Mouse (Mus musculus): ENCODE data around the gene Glra4. TPM values are rescaled to one million over a fixed set of nuclear protein-coding genes. Genes with fewer than 3 reads are reported as not detected.

Gene Glra4
- total and polyA plus RNA-seq, 3 experiments = 0.13 TPM; not detected in 2

DNA sequence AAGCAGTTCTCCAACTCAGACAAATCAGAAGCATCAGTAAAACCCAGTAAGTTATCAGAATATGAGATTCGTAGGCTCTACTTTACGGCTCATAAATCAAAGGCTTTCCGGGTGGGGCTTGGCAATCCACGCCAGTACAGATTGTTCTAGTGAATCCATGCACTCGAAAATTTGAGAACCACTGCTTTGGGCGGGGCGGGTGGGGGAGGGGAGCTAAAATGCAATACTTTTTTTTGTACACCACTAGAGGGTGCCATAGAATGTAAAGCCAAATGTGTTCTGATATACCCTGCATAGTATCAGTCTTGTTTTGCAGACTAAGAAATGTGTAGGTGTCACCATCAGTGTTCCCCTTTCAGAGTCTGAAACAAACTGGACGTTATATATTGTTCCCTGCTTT is 35.3 kb downstream of the Glra4 start:
- Histone ChIP-seq H3K9ac (ENCODE audit: control insufficient read depth, low read depth, low read length, poor library complexity, severe bottlenecking) (no peak overlapping the region), H3K36me3 (ENCODE audit: control insufficient read depth in 1 of 2, insufficient read depth in 2 of 2, low read length in 2 of 2) (peaks cover 0 to 6% of the 10 kb centered on the region in 2 experiments; a peak in 2 of 4 replicates), H3K27ac (ENCODE audit: control insufficient read depth, low read depth, low read length) (no peak overlapping the region), H3K4me1 (ENCODE audit: control insufficient read depth in 1 of 2, insufficient read depth in 2 of 2, low read length in 2 of 2) (peaks cover 0 to under 1% of the 10 kb centered on the region in 2 experiments; a peak in 1 of 4 replicates), H3K4me3 (ENCODE audit: control insufficient read depth in 1 of 2, insufficient read depth in 1 of 2, low read depth in 2 of 2, low read length in 2 of 2) (no peak overlapping the region), H3K27me3 (ENCODE audit: control insufficient read depth in 1 of 2, insufficient read depth in 2 of 2, low read length in 2 of 2) (no peaks in the 10 kb centered on the region), H3K9me3 (replicated peaks; ENCODE audit: insufficient read depth, low read length) (no peaks in the 10 kb centered on the region), H3K79me2 (ENCODE audit: control insufficient read depth, insufficient read depth, low read length, poor library complexity) (peaks cover 17% of the 10 kb centered on the region)
- peak; percentile 55 for DNase-seq (ENCODE audit: low read depth, low spot score)
- peak; percentile 34; the same call in 1 of the 2 replicates for TF ChIP-seq MXI1 (IDR thresholded peaks at IDR 0.05; ENCODE audit: low read depth, low read length)
- no peak for TF ChIP-seq TAL1 (IDR thresholded peaks at IDR 0.05; ENCODE audit: low read length)
- peak; percentile 26 for TF ChIP-seq RAD21 (IDR thresholded peaks at IDR 0.05; ENCODE audit: low read depth, low read length)
- TF ChIP-seq TCF12 (IDR thresholded peaks at IDR 0.05; ENCODE audit: low read depth, low read length) = no peak
- TF ChIP-seq SMC3 (IDR thresholded peaks at IDR 0.05; ENCODE audit: low read depth, low read length) = peak; percentile 34; the same call in 1 of the 2 replicates
- peak; percentile 37 for TF ChIP-seq BHLHE40 (IDR thresholded peaks at IDR 0.05; ENCODE audit: borderline replicate concordance, low read depth, low read length)
- TF ChIP-seq RCOR1 (IDR thresholded peaks at IDR 0.05; ENCODE audit: low read depth, low read length) = peak; percentile 76
- TF ChIP-seq ZNF384 (IDR thresholded peaks at IDR 0.05; ENCODE audit: low read depth, low read length) = peak; percentile 10; the same call in 1 of the 2 replicates
- TF ChIP-seq CTCF (IDR thresholded peaks at IDR 0.05 in 2 of 3, conservative IDR thresholded peaks at IDR 0.05 in 1 of 3; ENCODE audit: control insufficient read depth in 1 of 3, insufficient read depth in 1 of 3, low read depth in 2 of 3, low read length in 3 of 3, poor library complexity in 1 of 3, severe bottlenecking in 1 of 3) = peak; percentile 29 to 56 (median 39)

DNA sequence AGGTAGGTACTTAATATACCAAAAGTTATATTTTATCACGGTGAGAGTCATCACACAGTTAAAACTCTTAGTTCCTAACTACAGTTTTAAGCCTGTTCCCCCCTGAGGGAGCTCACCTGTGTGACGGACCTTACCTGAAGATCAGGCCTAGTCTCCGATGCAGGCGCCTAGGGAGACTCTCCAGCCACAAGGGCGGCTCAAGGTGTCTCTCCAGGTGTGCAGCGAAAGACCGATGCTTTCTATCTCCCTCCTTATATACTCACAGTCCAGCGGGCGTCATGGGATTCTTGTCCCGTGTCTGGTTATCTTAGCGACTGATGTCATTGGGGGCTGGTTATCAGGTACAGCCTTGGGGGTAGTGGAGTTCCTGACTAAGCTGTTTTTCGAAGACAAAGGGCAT is 36.5 kb downstream of the Glra4 start, which contains the start of gene Morf4l2:
Gene Morf4l2 (minus strand): TSS at position 232 of the 400 bp plus-strand sequence.
- Histone ChIP-seq H3K9ac (ENCODE audit: control insufficient read depth, low read depth, low read length, poor library complexity, severe bottlenecking) (peak within 1 kb of the TSS; percentile 100), H3K36me3 (ENCODE audit: control insufficient read depth in 1 of 2, insufficient read depth in 2 of 2, low read length in 2 of 2) (peaks cover 10 to 16% of the 10 kb centered on the region in 2 experiments), H3K4me3 (ENCODE audit: control insufficient read depth in 1 of 2, insufficient read depth in 1 of 2, low read depth in 2 of 2, low read length in 2 of 2) (peak within 1 kb of the TSS; percentile 71 to 98), H3K27me3 (ENCODE audit: control insufficient read depth in 1 of 2, insufficient read depth in 2 of 2, low read length in 2 of 2) (no peaks in the 10 kb centered on the region), H3K4me1 (ENCODE audit: control insufficient read depth in 1 of 2, insufficient read depth in 2 of 2, low read length in 2 of 2) (peaks cover 3 to 9% of the 10 kb centered on the region in 2 experiments; a peak in 3 of 4 replicates), H3K27ac (ENCODE audit: control insufficient read depth, low read depth, low read length) (peak within 1 kb of the TSS; percentile 100), H3K9me3 (replicated peaks; ENCODE audit: insufficient read depth, low read length) (no peaks in the 10 kb centered on the region), H3K79me2 (ENCODE audit: control insufficient read depth, insufficient read depth, low read length, poor library complexity) (peaks cover 25% of the 10 kb centered on the region)
- DNase-seq (ENCODE audit: low read depth, low spot score) = no peak
- TF ChIP-seq KAT2A (conservative IDR thresholded peaks at IDR 0.05; ENCODE audit: low read depth, low read length) (no peak), MAZ (IDR thresholded peaks at IDR 0.05; ENCODE audit: low read depth, low read length) (no peak), NRF1 (IDR thresholded peaks at IDR 0.05; ENCODE audit: insufficient read depth, low read depth, low read length, poor library complexity, severe bottlenecking) (no peak), RAD21 (IDR thresholded peaks at IDR 0.05; ENCODE audit: low read depth, low read length) (no peak), UBTF (IDR thresholded peaks at IDR 0.05; ENCODE audit: borderline replicate concordance, insufficient read depth, low read depth, low read length) (no peak), JUND (IDR thresholded peaks at IDR 0.05; ENCODE audit: low read depth, low read length) (no peak), E2F4 (IDR thresholded peaks at IDR 0.05; ENCODE audit: borderline replicate concordance, low read depth, low read length) (no peak), GATA1 (IDR thresholded peaks at IDR 0.05; ENCODE audit: low read depth, low read length) (no peak), ZC3H11A (IDR thresholded peaks at IDR 0.05; ENCODE audit: low read depth, low read length) (no peak), CHD2 (IDR thresholded peaks at IDR 0.05; ENCODE audit: low read length) (no peak), SMC3 (IDR thresholded peaks at IDR 0.05; ENCODE audit: low read depth, low read length) (no peak), POLR2AphosphoS5 (IDR thresholded peaks at IDR 0.05; ENCODE audit: borderline replicate concordance, low read depth, low read length) (no peak), CHD1 (IDR thresholded peaks at IDR 0.05; ENCODE audit: low read depth, low read length) (no peak), CTCF (IDR thresholded peaks at IDR 0.05 in 2 of 3, conservative IDR thresholded peaks at IDR 0.05 in 1 of 3; ENCODE audit: control insufficient read depth in 1 of 3, insufficient read depth in 1 of 3, low read depth in 2 of 3, low read length in 3 of 3, poor library complexity in 1 of 3, severe bottlenecking in 1 of 3) (no peak), NELFE (IDR thresholded peaks at IDR 0.05; ENCODE audit: low read depth, low read length) (no peak), USF2 (IDR thresholded peaks at IDR 0.05; ENCODE audit: borderline replicate concordance in 1 of 2, insufficient read depth in 1 of 2, low read depth in 1 of 2, low read length in 2 of 2) (no peak), MYC (IDR thresholded peaks at IDR 0.05; ENCODE audit: low read depth, low read length) (no peak)

Data from MEL (cell line).